Mouse (Mus musculus): ENCODE data around the gene Negr1. TPM values are rescaled to one million over a fixed set of nuclear protein-coding genes. Genes with fewer than 3 reads are reported as not detected.
A peak's percentile ranks its signal among the peaks of the same experiment; 100 is the strongest.

Gene Negr1
- total and polyA plus RNA-seq, 2 experiments from 2014 or later: 51.2 to 97.4 TPM

DNA sequence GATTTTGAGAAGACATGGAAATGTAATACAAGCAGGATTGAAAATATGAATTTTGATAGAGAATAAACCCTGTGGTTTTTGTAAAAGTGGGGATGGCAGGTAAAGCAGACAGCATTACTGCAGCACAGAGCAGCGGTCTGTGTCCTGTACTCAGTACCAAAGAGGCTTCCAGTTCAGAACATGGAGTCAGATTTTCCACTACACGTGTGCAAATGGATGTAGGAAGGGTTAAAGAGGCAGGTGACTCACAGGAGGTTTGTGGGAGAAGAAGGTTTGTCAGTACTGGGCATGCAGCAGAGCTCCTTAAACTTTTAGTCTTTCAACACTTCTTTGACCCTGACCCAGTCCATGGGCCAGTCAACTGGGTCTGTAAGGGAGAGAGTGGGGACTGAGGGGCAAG, 409.5 kb downstream of the Negr1 start:
- ATAC-seq (no peak), DNase-seq (ENCODE audit: low spot score) (no peak)
- Histone ChIP-seq H3K27me3 (ENCODE audit: insufficient read depth, low read length) (no peaks in the 10 kb centered on the region), H3K36me3 (ENCODE audit: insufficient read depth, low read length) (no peaks in the 10 kb centered on the region), H3K4me1 (ENCODE audit: insufficient read depth, low read length) (no peaks in the 10 kb centered on the region), H3K4me3 (ENCODE audit: low read length) (no peak overlapping the region), H3K9ac (replicated peaks; ENCODE audit: low read length) (no peak overlapping the region), H3K9me3 (ENCODE audit: low read length) (no peaks in the 10 kb centered on the region), H3K27ac (no peak overlapping the region), H3K4me2 (ENCODE audit: low read depth, low read length) (no peak overlapping the region)
- no peak for TF ChIP-seq CTCF (IDR thresholded peaks at IDR 0.05; ENCODE audit: low read depth)
- WGBS: 79% methylated on average over 2 of the region's 2 CpGs

DNA sequence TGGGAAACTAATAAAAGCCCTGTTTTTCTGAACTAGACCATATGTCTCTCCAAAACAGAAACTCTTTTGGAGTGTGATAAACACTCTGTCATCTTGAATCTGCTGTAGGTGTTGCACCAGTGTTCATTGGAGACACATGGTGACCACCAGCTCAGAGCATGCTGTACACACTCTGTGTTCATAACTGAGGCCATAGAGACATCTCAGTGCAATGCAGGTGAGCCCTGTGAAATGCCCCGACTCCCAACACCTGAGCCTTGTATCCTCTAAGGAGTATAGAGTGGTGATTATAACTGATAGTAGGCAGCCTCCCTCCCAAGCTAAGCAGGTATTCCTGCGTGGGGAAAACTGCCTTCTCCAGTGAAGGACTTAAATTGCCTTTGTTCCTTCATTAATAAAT, 415.2 kb downstream of the Negr1 start:
- Histone ChIP-seq H3K27me3 (ENCODE audit: insufficient read depth, low read length) (no peaks in the 10 kb centered on the region), H3K9me3 (ENCODE audit: low read length) (no peaks in the 10 kb centered on the region), H3K36me3 (ENCODE audit: insufficient read depth, low read length) (no peaks in the 10 kb centered on the region), H3K27ac (no peak overlapping the region), H3K4me1 (ENCODE audit: insufficient read depth, low read length) (no peaks in the 10 kb centered on the region), H3K4me2 (ENCODE audit: low read depth, low read length) (no peak overlapping the region), H3K4me3 (ENCODE audit: low read length) (no peak overlapping the region), H3K9ac (replicated peaks; ENCODE audit: low read length) (no peak overlapping the region)
- 72% methylated on average over 2 of the region's 2 CpGs for WGBS
- no peak for ATAC-seq
- DNase-seq (ENCODE audit: low spot score): no peak
- no peak for TF ChIP-seq CTCF (IDR thresholded peaks at IDR 0.05; ENCODE audit: low read depth)

DNA sequence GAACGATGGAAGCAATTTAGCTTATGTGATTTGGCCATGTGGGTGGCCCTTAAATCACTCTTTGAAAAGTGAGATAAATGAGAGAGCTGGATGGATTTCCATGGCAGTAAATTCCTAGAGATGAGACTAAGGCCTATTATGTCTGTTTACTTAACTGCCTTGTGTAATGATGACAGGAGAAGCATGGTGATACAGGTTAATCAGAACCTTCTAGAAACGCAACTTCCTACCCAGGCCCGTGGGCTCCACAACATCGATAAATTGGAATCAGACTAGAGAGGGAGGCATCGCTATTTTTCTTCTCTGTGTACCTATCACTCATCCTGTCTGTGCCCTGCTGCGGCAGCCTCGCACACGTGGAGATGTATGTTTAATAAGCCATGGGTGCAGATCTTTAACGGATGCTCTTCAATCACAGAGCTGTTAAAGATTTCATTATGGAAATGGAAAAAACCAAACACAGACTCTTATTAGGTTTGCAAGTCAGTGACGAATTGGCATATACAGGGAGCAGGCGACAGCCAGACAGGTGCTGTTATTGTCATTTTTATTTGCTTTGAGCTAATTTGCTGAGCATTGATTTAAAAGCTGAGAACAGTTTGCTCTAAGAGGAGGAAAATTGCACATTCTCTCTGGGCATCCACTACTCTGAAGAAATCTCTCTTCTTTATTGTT, 418.6 kb downstream of the Negr1 start:
- no peaks in the 10 kb centered on the region for H3K36me3 ChIP-seq (ENCODE audit: insufficient read depth, low read length)
- no peaks in the 10 kb centered on the region for H3K27me3 ChIP-seq (ENCODE audit: insufficient read depth, low read length)
- no peak overlapping the region for H3K9ac ChIP-seq (replicated peaks; ENCODE audit: low read length)
- no peaks in the 10 kb centered on the region for H3K9me3 ChIP-seq (ENCODE audit: low read length)
- DNase-seq (ENCODE audit: low spot score) (no peak), ATAC-seq (no peak)
- H3K4me1 ChIP-seq (ENCODE audit: insufficient read depth, low read length): no peaks in the 10 kb centered on the region
- H3K4me2 ChIP-seq (ENCODE audit: low read depth, low read length): no peak overlapping the region
- H3K4me3 ChIP-seq (ENCODE audit: low read length): no peak overlapping the region
- TF ChIP-seq CTCF (IDR thresholded peaks at IDR 0.05; ENCODE audit: low read depth): no peak
- 66% methylated on average over 11 of the region's 11 CpGs for WGBS
- H3K27ac ChIP-seq: no peak overlapping the region

DNA sequence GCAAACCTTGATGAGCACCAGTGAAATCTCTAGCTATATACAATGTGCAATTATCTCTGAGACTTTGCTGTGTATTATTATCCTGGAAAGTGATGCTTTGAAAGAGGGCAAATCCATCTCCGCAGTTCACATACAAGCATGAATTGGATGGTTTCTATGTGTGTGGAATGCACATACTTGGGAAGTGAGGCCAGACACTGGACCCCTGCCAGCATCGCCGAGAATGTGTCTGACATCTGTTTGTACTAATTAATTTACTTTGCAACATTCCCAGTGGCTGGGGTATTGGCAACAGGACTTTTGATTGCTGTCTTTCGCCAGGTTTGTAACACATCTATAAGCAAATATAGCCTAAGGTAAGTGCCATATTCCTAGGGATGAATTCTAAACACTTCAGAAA, 420.5 kb downstream of the Negr1 start:
- H3K4me1 ChIP-seq (ENCODE audit: insufficient read depth, low read length): no peaks in the 10 kb centered on the region
- H3K27me3 ChIP-seq (ENCODE audit: insufficient read depth, low read length): no peaks in the 10 kb centered on the region
- H3K4me2 ChIP-seq (ENCODE audit: low read depth, low read length): no peak overlapping the region
- no peaks in the 10 kb centered on the region for H3K9me3 ChIP-seq (ENCODE audit: low read length)
- DNase-seq (ENCODE audit: low spot score) (peak; percentile 61), ATAC-seq (peak; percentile 61; the same call in 1 of the 2 replicates)
- WGBS: 20% methylated on average over 4 of the region's 4 CpGs
- H3K4me3 ChIP-seq (ENCODE audit: low read length): no peak overlapping the region
- no peaks in the 10 kb centered on the region for H3K36me3 ChIP-seq (ENCODE audit: insufficient read depth, low read length)
- no peak overlapping the region for H3K27ac ChIP-seq
- no peak for TF ChIP-seq CTCF (IDR thresholded peaks at IDR 0.05; ENCODE audit: low read depth)
- H3K9ac ChIP-seq (replicated peaks; ENCODE audit: low read length): no peak overlapping the region

DNA sequence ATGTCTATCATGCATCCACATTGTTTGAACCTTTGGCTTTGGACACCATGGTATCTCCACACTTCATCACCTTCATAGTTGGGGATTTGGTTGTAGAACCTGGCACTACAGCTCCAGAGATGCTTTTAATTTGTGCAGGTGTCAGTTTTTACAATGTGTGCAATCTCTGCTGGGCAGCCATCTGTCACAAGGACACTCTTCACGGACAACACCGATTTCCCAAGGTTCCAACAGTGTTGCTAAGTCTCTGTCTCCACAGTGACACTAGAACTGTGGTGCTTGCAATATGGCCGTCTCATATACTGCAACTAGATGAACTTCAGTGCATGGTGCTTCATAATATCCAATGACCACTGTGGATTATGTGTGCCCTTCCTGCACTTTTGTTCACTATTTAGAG, 425.5 kb downstream of the Negr1 start:
- Histone ChIP-seq H3K36me3 (ENCODE audit: insufficient read depth, low read length) (no peaks in the 10 kb centered on the region), H3K27me3 (ENCODE audit: insufficient read depth, low read length) (no peaks in the 10 kb centered on the region), H3K4me2 (ENCODE audit: low read depth, low read length) (no peak overlapping the region), H3K4me3 (ENCODE audit: low read length) (no peak overlapping the region), H3K27ac (no peak overlapping the region), H3K4me1 (ENCODE audit: insufficient read depth, low read length) (no peaks in the 10 kb centered on the region), H3K9ac (replicated peaks; ENCODE audit: low read length) (no peak overlapping the region), H3K9me3 (ENCODE audit: low read length) (no peaks in the 10 kb centered on the region)
- peak; percentile 51 for ATAC-seq
- no peak for TF ChIP-seq CTCF (IDR thresholded peaks at IDR 0.05; ENCODE audit: low read depth)
- DNase-seq (ENCODE audit: low spot score): no peak
- 94% methylated on average over 3 of the region's 3 CpGs for WGBS

DNA sequence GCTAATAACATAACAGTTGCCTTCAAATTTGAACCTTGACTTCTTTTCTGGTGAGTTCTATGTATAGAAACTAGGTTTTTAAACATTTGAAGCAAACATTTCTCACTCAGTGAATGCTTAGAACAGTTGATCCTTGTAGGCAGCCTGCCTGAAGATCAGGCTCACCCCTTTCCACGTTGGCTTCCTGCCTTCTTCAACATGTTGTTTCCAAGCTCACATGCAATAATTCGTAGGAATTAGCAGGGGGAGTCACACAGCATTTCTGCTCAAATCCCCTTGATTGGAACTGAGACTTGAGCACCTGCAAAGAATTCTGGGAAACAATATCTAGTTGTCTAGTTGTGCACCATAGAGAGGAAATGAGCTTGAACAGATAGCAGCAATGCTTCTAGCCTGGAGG, 430.6 kb downstream of the Negr1 start:
- no peaks in the 10 kb centered on the region for H3K9me3 ChIP-seq (ENCODE audit: low read length)
- H3K4me2 ChIP-seq (ENCODE audit: low read depth, low read length): no peak overlapping the region
- WGBS: 51% methylated on average over 2 of the region's 2 CpGs
- no peak overlapping the region for H3K27ac ChIP-seq
- H3K36me3 ChIP-seq (ENCODE audit: insufficient read depth, low read length): no peaks in the 10 kb centered on the region
- H3K27me3 ChIP-seq (ENCODE audit: insufficient read depth, low read length): no peaks in the 10 kb centered on the region
- no peak for TF ChIP-seq CTCF (IDR thresholded peaks at IDR 0.05; ENCODE audit: low read depth)
- H3K4me3 ChIP-seq (ENCODE audit: low read length): no peak overlapping the region
- H3K9ac ChIP-seq (replicated peaks; ENCODE audit: low read length): no peak overlapping the region
- DNase-seq (ENCODE audit: low spot score) (no peak), ATAC-seq (no peak)
- no peaks in the 10 kb centered on the region for H3K4me1 ChIP-seq (ENCODE audit: insufficient read depth, low read length)

DNA sequence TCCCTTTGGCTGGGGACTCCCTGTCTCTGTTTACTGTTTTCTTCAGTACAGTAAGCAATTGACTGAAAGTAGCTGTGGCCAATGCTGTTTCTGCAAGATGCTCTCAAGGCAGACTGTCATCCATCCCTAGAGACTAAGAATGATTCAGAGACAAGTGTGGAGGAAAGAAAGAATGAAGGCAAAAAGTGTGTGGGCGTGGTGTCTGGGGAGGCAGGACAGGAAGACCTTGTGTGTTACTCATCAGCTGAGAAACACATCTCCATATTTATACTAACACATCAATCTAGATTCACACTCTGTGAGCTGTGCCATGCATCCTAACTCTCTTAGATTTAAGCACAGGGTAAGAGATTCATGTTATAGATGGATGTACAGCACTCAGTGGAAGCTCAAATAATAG, 431.2 kb downstream of the Negr1 start:
- Histone ChIP-seq H3K27ac (no peak overlapping the region), H3K4me2 (ENCODE audit: low read depth, low read length) (no peak overlapping the region), H3K4me1 (ENCODE audit: insufficient read depth, low read length) (no peaks in the 10 kb centered on the region), H3K9me3 (ENCODE audit: low read length) (no peaks in the 10 kb centered on the region), H3K27me3 (ENCODE audit: insufficient read depth, low read length) (no peaks in the 10 kb centered on the region), H3K4me3 (ENCODE audit: low read length) (no peak overlapping the region), H3K9ac (replicated peaks; ENCODE audit: low read length) (no peak overlapping the region), H3K36me3 (ENCODE audit: insufficient read depth, low read length) (no peaks in the 10 kb centered on the region)
- DNase-seq (ENCODE audit: low spot score) (no peak), ATAC-seq (no peak)
- no peak for TF ChIP-seq CTCF (IDR thresholded peaks at IDR 0.05; ENCODE audit: low read depth)
- 65% methylated on average over 1 of the region's 1 CpGs for WGBS
